Mouse (Mus musculus): ENCODE measurements at regions not wholly inside any gene's neighbourhood (a gene's known extent, or its start where the extent isn't known, plus 50 kb on each side); places are given as distances from the start of the nearest gene placed in this dataset.

DNA sequence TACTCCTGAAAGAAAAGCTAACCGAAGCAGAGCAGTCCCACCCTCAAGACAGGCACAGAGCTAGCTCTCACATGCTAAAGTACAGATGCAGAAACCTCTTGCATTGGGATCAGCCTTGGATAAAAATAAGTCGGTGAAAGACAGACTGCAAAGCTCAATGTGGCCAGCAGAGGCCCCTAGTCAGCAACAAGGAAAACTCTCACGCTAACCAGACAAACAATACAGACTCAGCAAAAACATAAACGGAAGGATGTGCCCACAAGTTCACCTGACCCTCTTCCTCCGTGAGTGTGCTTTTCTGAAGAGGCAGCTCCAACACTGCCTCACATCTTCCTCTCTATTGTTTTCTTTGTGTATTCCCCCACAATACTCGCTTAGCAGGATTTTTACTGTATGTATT is 77.8 kb downstream of the Rpia start:
- peak; percentile 32 for DNase-seq

DNA sequence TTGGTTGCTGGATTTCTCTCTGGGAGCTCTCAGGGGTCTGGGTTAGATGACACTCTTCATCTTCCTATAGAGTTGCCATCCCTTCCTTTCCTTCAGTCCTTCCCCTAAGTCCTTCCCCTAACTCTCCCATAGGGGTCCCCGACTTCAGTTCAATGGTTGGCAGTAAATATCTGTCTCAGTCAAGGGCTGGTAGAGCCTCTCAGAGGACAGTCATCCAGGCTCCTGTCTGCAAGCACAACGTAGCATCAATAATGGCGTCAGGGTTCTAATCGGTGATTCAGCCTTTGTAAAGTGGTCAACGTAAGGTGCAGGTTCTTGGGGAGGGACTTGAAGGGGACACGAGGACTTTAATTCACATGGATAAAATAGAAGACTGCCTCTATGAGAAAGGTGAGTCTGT is 78.4 kb downstream of the Rpia start:
- DNase-seq, result no peak

DNA sequence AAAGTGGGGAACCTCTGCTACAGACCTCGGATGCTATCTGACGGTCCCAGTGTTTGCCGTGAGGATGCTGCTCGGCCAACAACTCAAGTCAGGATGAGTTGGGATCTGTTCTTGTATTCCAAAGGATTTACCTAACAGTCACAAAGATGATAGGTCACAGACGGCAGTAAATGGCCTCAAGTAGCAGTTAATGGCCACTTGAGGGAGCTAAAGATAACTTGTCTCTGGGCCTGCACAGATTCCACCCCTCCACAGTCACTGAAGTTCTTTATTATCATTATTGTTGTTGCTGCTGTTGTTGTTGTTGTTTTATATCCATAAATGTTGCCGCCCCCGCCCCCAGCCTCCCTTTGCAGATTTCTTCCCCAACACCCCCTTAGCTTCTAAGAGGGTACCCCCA is 78.9 kb downstream of the Rpia start:
- DNase-seq, result no peak

DNA sequence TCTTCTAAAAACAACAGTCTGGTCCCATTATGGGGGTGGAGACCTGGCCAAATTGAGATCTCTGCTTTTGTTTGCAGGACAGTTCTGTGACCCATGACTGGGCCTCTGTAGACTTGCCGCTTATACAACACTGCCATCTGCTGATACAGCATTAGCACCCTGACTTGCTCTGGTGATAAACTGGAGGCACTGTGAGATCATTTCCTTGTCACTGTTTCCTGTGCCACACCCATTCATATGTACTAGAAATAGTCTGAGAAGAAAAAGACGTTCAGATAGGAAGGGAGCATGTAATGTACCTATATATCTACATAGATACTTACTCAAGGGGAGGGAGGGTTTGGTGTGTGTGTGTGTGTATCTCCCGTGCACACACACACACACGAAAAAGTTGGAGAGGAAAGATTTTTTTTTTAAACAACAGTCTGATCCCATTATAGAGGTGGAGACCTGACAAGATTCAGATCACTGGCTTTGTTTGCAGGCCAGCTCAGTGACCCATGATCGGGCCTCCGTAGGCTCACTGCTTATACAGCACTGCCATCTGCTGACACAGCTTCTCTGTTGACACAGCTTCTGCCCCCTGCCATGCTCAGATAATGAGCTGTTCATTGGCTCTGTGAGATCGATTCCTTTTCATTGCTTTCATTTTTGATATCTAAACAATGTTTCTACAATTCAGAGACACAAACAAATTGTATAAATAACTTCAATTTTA is 82.5 kb downstream of the Rpia start:
- DNase-seq, result peak; percentile 17

DNA sequence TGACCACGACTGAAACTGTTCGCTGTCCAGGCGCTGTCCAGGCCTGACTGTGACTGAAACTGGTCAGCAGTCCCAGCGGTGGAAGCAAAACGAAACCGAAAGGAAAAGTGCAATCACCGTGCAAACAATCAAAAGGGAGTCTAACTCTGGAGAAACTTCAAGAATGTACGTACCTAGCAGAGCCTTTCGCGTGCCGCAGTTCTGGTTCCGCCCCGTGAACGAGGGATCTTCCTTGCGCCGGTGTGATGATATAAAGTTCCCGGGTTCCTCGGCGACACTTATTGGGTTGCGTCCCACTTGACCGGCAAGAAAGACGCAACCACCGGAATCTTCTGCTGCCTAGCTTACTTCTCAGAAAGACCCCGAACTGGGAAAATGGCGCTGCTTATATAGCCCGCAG is 96.4 kb downstream of the Rpia start:
- DNase-seq, result no peak

Data from adrenal gland, postnatal 25 days (tissue).